Mouse (Mus musculus): Measurements from ENCODE around the gene Fh1.

DNA sequence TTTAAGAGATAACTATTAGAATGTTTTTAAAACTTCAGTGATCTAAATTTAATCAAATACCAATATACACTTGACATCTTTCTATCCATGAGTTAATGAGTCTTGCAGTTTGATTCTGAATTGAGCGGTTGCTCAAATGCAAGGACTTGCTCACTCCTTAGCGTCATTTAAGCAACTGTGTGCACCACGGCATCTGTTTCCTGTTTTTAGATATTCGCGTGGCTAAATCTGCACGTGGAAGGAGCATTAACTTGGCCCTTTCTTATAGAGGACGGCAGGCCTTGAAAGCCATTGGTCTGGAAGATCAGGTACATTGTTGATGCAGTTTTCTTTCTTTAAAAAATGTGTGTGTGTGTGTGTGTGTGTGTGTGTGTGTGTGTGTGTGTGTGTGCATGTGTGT, 12.2 kb upstream of the Fh1 start:
- TF ChIP-seq CTCF (IDR thresholded peaks at IDR 0.05; ENCODE audit: low read depth) (no peak), EP300 (optimal IDR thresholded peaks at IDR 0.05) (no peak)
